Mouse (Mus musculus) hindbrain, postnatal 0 days (tissue): ENCODE measurements around the gene Gls2. TPM values are rescaled to one million over a fixed set of nuclear protein-coding genes. Genes with fewer than 3 reads are reported as not detected.
"Not testable (repeated sequence)": the region's sequence is repeated elsewhere in the genome, so short reads cannot be mapped to it uniquely, and the experiment has no call there.

Source experiments
- ATAC-seq: fragments of 200-750 bp; cut with Nextera tagmentation; 2 replicates; pipeline ENCODE4 v1.8.0; 2017; ENCODE audit warnings: mild to moderate bottlenecking, moderate TSS enrichment, moderate library complexity
- DNase-seq: peaks from one replicate; pipeline ENCODE4 v3.0.0-alpha.2; 2015; ENCODE audit warnings: low spot score
- H3K27ac ChIP-seq: fragments of 300-500 bp; sonication (generic); 2 replicates; pipeline ENCODE4 v1.5.1; 2014; ENCODE audit warnings: mild to moderate bottlenecking
- H3K27me3 ChIP-seq: fragments of 300-500 bp; sonication (generic); 2 replicates; pipeline ENCODE4 v1.6.1; 2014; ENCODE audit warnings: low read length, mixed read lengths; ENCODE audit not compliant: insufficient read depth
- H3K36me3 ChIP-seq: fragments of 300-500 bp; sonication (generic); 2 replicates; pipeline ENCODE4 v1.6.1; 2014; ENCODE audit warnings: low read length, mixed read lengths; ENCODE audit not compliant: insufficient read depth
- H3K4me1 ChIP-seq: fragments of 300-500 bp; sonication (generic); 2 replicates; pipeline ENCODE4 v1.6.1; 2014; ENCODE audit warnings: antibody characterized with exemption, low read length, mixed read lengths; ENCODE audit not compliant: insufficient read depth
- H3K4me2 ChIP-seq: fragments of 300-500 bp; sonication (generic); 2 replicates; pipeline ENCODE4 v1.6.1; 2014; ENCODE audit warnings: low read depth, mild to moderate bottlenecking, low read length, moderate library complexity, mixed read lengths
- H3K4me3 ChIP-seq: fragments of 300-500 bp; sonication (generic); 2 replicates; pipeline ENCODE4 v1.5.1; 2014; ENCODE audit warnings: low read length
- H3K9ac ChIP-seq: fragments of 300-500 bp; sonication (generic); replicated peaks from 2 replicates; pipeline ENCODE4 v1.6.1; 2014; ENCODE audit warnings: mild to moderate bottlenecking, low read length, moderate library complexity, mixed read lengths
- H3K9me3 ChIP-seq: fragments of 300-500 bp; sonication (generic); 2 replicates; pipeline ENCODE4 v1.6.1; 2016; ENCODE audit warnings: low read length, mixed read lengths
- CTCF ChIP-seq: IDR thresholded peaks from 2 replicates; pipeline ENCODE4 v1.5.1; 2016; ENCODE audit warnings: antibody characterized with exemption, control low read depth, low read depth
- WGBS: fragments of 180-500 bp; shearing (Covaris S2); extraction: QIAGEN DNeasy Blood & Tissue Kit; methylation state at CpG from one replicate; pipeline ENCODE4 v1.1.7; 2014; 5-methylcytosine and 5-hydroxymethylcytosine counted together
- polyA plus RNA-seq: library from polyadenylated mRNA; unstranded; fragments of >200 nt; fragmentation: Nextera tagmentation; extraction: Ambion mirVana; gene quantifications from 2 replicates; pipeline ENCODE4 v1.2.1, GENCODE M21; 2015
- total RNA-seq: library from RNA; depleted of rRNA; stranded (reverse); fragments of >200 nt; gene quantifications from 2 replicates; pipeline ENCODE4 v1.2.3, GENCODE M21; 2014

Gls2 gene
- total and polyA plus RNA-seq, 2 experiments from 2014 or later = 1.7 to 1.9 TPM

GRCm38 (mm10) chr10:128210131-128210530 is 15.9 kb downstream of the Gls2 start:
- Histone ChIP-seq H3K27ac (no peak overlapping the region), H3K4me3 (no peak overlapping the region), H3K27me3 (no peaks in the 10 kb centered on the region), H3K9me3 (no peaks in the 10 kb centered on the region), H3K4me2 (no peak overlapping the region), H3K9ac (no peak overlapping the region), H3K4me1 (peaks cover 5% of the 10 kb centered on the region; the same call in 1 of the 2 replicates), H3K36me3 (no peaks in the 10 kb centered on the region)
- DNase-seq (no peak), ATAC-seq (no peak)
- TF ChIP-seq CTCF = no peak
- WGBS = 89% methylated on average over 2 of the region's 2 CpGs

GRCm38 (mm10) chr10:128210954-128211353 is 16.7 kb downstream of the Gls2 start:
- ATAC-seq (no peak; the same call in 1 of the 2 replicates), DNase-seq (no peak)
- H3K4me3 ChIP-seq = peak overlapping the region; percentile 52
- TF ChIP-seq CTCF = no peak
- H3K4me2 ChIP-seq = peak overlapping the region; percentile 90
- 29% methylated on average over 14 of the region's 14 CpGs for WGBS
- H3K27ac ChIP-seq = no peak overlapping the region
- no peaks in the 10 kb centered on the region for H3K27me3 ChIP-seq
- H3K4me1 ChIP-seq = peaks cover 5% of the 10 kb centered on the region; the same call in 1 of the 2 replicates
- no peaks in the 10 kb centered on the region for H3K9me3 ChIP-seq
- H3K9ac ChIP-seq = peak overlapping the region; percentile 63
- H3K36me3 ChIP-seq = no peaks in the 10 kb centered on the region

- Histone ChIP-seq H3K27ac (peak within 1 kb of the TSS; percentile 60), H3K9me3 (no peaks in the 10 kb centered on the region), H3K4me3 (peak within 1 kb of the TSS; percentile 52), H3K4me2 (peak within 1 kb of the TSS; percentile 90), H3K9ac (peak within 1 kb of the TSS; percentile 63), H3K4me1 (peaks cover 5% of the 10 kb centered on the region; the same call in 1 of the 2 replicates), H3K36me3 (no peaks in the 10 kb centered on the region), H3K27me3 (no peaks in the 10 kb centered on the region)
- peak; percentile 59 for TF ChIP-seq CTCF
- ATAC-seq = peak; percentile 97
- WGBS = under 1% methylated on average over 30 of the region's 30 CpGs
- DNase-seq = peak; percentile 98
These were observed 17.3 kb downstream of the Gls2 start, which contains the start of gene Spryd4 for GRCm38 (mm10) chr10:128211390-128212108. Gene Spryd4 (minus strand): TSS chr10:128211807.

- Histone ChIP-seq H3K4me1 (peaks cover 5% of the 10 kb centered on the region; the same call in 1 of the 2 replicates), H3K36me3 (no peaks in the 10 kb centered on the region), H3K9me3 (no peaks in the 10 kb centered on the region), H3K27me3 (no peaks in the 10 kb centered on the region), H3K4me3 (peak overlapping the region; percentile 52), H3K27ac (peak overlapping the region; percentile 60), H3K4me2 (peak overlapping the region; percentile 90), H3K9ac (peak overlapping the region; percentile 63; the same call in 1 of the 2 replicates)
- DNase-seq = no peak
- ATAC-seq = no peak; the same call in 1 of the 2 replicates
- WGBS = 53% methylated on average over 6 of the region's 6 CpGs
- no peak for TF ChIP-seq CTCF
These were observed 17.9 kb downstream of the Gls2 start for GRCm38 (mm10) chr10:128212148-128212547.

- Histone ChIP-seq H3K27me3 (no peaks in the 10 kb centered on the region), H3K9me3 (no peaks in the 10 kb centered on the region), H3K4me1 (peaks cover 5% of the 10 kb centered on the region; the same call in 1 of the 2 replicates), H3K9ac (peak overlapping the region; percentile 37; the same call in 1 of the 2 replicates), H3K4me3 (peak overlapping the region; percentile 25), H3K27ac (peak overlapping the region; percentile 56; the same call in 1 of the 2 replicates), H3K4me2 (peak overlapping the region; percentile 53), H3K36me3 (no peaks in the 10 kb centered on the region)
- under 1% methylated on average over 18 of the region's 18 CpGs for WGBS
- DNase-seq = peak; percentile 70
- TF ChIP-seq CTCF = peak; percentile 78
- ATAC-seq = peak; percentile 35; the same call in 1 of the 2 replicates
These were observed 18.6 kb downstream of the Gls2 start for GRCm38 (mm10) chr10:128212871-128213323.

- H3K36me3 ChIP-seq, DNase-seq, ATAC-seq, H3K27me3 ChIP-seq, H3K4me2 ChIP-seq, H3K4me3 ChIP-seq, H3K9me3 ChIP-seq, H3K4me1 ChIP-seq, H3K9ac ChIP-seq, H3K27ac ChIP-seq: not testable (repeated sequence)
- 93% methylated on average over 4 of the region's 4 CpGs for WGBS
These were observed 19.9 kb downstream of the Gls2 start for GRCm38 (mm10) chr10:128214112-128214511.

GRCm38 (mm10) chr10:128214981-128215380 is 20.7 kb downstream of the Gls2 start:
- Histone ChIP-seq H3K4me1 (peaks cover 5% of the 10 kb centered on the region; the same call in 1 of the 2 replicates), H3K9ac (no peak overlapping the region), H3K27me3 (no peaks in the 10 kb centered on the region), H3K4me2 (no peak overlapping the region), H3K36me3 (no peaks in the 10 kb centered on the region), H3K9me3 (no peaks in the 10 kb centered on the region), H3K4me3 (no peak overlapping the region), H3K27ac (no peak overlapping the region)
- DNase-seq (no peak), ATAC-seq (no peak)
- 82% methylated on average over 5 of the region's 5 CpGs for WGBS
- peak; percentile 2; the same call in 1 of the 2 replicates for TF ChIP-seq CTCF
